Mouse (Mus musculus): ENCODE data around the gene Qrich1. TPM values are rescaled to one million over a fixed set of nuclear protein-coding genes. Genes with fewer than 3 reads are reported as not detected.
A peak's percentile ranks its signal among the peaks of the same experiment; 100 is the strongest.

Qrich1 gene
- polyA plus RNA-seq, 1 experiment from 2014 or later = 46.2 TPM

DNA sequence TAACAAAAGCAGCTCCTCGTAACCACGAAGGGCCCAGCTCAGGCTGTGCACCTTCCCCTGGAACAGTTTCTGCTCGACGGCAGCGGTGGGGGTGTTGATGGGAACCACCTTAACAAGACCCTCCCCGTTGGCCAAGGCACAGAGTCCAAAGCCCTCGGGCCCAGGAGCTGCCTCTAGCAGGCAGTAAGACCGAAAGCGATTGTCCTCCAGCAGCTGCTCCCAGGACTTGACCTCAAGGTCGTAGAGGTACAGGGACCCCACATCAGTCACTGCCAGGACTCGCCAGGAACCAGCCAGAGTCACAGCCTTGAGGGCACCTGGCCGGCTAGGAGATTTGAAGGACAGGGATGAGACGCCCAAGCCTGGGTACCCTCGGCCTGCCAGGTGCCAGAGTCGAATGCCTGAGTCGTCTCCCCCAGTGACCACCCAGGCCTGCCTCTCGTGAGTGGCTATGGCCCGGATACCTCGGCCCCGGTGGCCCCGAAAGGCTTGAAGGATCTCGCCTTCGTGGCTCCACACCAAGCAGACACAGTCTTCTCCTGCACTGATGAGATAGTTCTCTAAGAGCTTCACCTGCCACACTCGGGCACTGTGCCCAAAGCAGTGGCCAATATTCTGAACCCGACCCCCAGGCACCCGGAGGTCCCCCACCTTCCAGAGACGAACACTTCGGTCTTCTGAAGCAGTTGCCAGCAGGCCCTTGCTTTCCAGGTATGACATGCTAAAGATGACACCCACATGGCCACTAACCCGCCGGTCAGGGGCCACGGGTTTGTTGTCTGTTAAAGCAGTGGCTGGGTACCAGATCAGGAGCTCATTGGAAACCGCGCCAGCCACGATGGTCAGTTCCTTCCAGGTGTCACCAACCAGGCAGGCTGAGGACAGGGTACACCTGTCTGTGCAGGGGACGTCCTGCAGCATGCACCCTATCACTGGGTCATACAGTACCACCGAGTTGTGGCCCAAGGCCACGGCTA lies 59.0 kb downstream of the Qrich1 start:
- DNase-seq (no peak), ATAC-seq (ENCODE audit: low read depth) (no peak)
- Histone ChIP-seq H3K9ac (no peak overlapping the region), H3K4me2 (no peak overlapping the region), H3K4me3 (replicated peaks) (no peak overlapping the region), H3K27me3 (no peaks in the 10 kb centered on the region), H3K9me3 (replicated peaks) (no peaks in the 10 kb centered on the region), H3K36me3 (peaks cover 53% of the 10 kb centered on the region), H3K4me1 (replicated peaks) (peaks cover 47% of the 10 kb centered on the region), H3K27ac (no peak overlapping the region)
- 84% methylated on average over 37 of the region's 37 CpGs for WGBS (ENCODE audit: insufficient replicate concordance)

DNA sequence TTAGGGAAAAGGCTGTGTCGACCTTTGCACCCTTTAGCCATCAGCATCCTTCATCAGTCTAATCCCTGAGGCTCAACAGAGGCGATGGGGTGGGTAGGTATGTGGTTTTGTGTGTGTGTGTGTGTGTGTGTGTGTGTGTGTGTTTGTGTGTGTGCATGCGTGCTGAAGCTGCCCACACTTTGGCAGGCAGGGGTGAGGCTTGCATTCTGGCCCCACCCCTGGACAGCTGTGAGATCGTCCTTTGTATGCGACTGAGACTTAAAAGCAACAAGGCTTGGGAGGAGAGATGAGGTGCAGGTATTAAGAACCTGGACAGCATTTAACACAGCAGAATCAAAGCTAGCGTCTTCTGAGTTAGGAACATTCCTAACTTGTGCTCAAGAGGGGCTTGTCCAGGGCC lies 60.4 kb downstream of the Qrich1 start:
- WGBS (ENCODE audit: insufficient replicate concordance) = 66% methylated on average over 6 of the region's 6 CpGs
- peaks cover 40% of the 10 kb centered on the region for H3K36me3 ChIP-seq
- ATAC-seq (ENCODE audit: low read depth) (no peak), DNase-seq (no peak)
- peaks cover 40% of the 10 kb centered on the region for H3K4me1 ChIP-seq (replicated peaks)
- H3K9ac ChIP-seq = peak overlapping the region; percentile 83; the same call in 1 of the 2 replicates
- H3K27me3 ChIP-seq = no peaks in the 10 kb centered on the region
- no peak overlapping the region for H3K4me3 ChIP-seq (replicated peaks)
- no peaks in the 10 kb centered on the region for H3K9me3 ChIP-seq (replicated peaks)
- H3K27ac ChIP-seq = no peak overlapping the region
- H3K4me2 ChIP-seq = peak overlapping the region; percentile 88

DNA sequence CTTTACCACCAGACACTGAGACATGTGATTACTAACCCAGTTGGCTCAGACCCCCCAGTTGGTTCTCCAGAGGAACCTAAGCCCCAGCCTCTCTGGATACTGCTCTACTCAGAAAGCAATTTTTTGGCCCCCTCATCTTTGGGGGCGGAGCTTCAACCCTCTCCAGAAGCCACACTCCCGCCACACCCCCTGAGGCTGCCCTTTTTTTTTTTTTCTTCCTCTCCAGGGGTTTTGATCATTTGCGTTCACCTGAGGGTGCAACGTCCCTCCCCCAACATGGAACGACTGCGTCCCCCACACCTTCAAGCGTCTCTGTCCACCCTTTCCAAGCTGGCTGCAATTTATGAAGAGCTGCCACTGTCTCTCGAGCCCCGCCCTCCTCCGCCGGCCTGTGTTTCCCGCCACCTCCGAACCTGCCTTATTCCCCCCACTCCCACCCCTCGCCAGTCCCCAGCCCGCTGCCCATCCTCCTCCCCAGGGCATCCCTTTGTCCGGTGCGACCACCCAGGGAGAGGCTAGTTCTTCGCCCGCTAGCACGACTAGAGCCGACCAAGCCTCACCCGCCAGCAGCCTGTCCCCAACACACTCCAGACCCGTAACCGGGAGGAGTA lies 61.4 kb downstream of the Qrich1 start:
- peaks cover 30% of the 10 kb centered on the region for H3K36me3 ChIP-seq
- DNase-seq = peak; percentile 48
- peak overlapping the region; percentile 88 for H3K4me2 ChIP-seq
- no peaks in the 10 kb centered on the region for H3K27me3 ChIP-seq
- no peaks in the 10 kb centered on the region for H3K9me3 ChIP-seq (replicated peaks)
- no peak for ATAC-seq (ENCODE audit: low read depth)
- H3K4me1 ChIP-seq (replicated peaks) = peaks cover 40% of the 10 kb centered on the region
- H3K9ac ChIP-seq = peak overlapping the region; percentile 83
- peak overlapping the region; percentile 75 for H3K4me3 ChIP-seq (replicated peaks)
- peak overlapping the region; percentile 80 for H3K27ac ChIP-seq
- 1% methylated on average over 24 of the region's 24 CpGs for WGBS (ENCODE audit: insufficient replicate concordance)

- Histone ChIP-seq H3K36me3 (peaks cover 23% of the 10 kb centered on the region), H3K9ac (peak within 1 kb of the TSS; percentile 83), H3K27me3 (no peaks in the 10 kb centered on the region), H3K4me3 (replicated peaks) (peak within 1 kb of the TSS; percentile 75), H3K4me2 (peak within 1 kb of the TSS; percentile 88), H3K27ac (peak within 1 kb of the TSS; percentile 80), H3K9me3 (replicated peaks) (no peaks in the 10 kb centered on the region), H3K4me1 (replicated peaks) (peaks cover 37% of the 10 kb centered on the region)
- WGBS (ENCODE audit: insufficient replicate concordance) = 6% methylated on average over 51 of the region's 51 CpGs
- DNase-seq (peak; percentile 84), ATAC-seq (ENCODE audit: low read depth) (peak; percentile 91)
Observed at GRCm38 (mm10) chr9:108578545-108579343, 62.1 kb downstream of the Qrich1 start, which contains the start of gene Wdr6. Wdr6 (minus strand) TSS chr9:108578739.

DNA sequence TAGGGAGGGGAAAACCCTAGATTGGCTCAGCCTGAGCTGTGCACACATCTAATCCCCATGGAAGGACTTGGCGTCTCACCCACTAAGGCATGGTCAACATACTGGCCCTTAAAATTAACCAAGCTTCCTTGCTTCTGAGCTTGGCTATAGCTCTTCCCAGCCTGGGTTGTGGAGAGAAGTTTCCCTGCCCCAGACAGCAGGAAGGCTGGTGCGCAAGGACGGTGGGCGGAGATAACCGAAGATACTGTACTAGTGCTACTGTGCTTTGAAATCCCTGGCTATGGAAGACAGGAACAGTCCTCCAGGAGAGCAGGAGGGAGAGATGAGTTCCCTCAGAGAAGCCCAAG lies 62.7 kb downstream of the Qrich1 start:
- H3K27ac ChIP-seq = peak overlapping the region; percentile 80
- peaks cover 32% of the 10 kb centered on the region for H3K4me1 ChIP-seq (replicated peaks)
- peaks cover 20% of the 10 kb centered on the region for H3K36me3 ChIP-seq
- DNase-seq (no peak), ATAC-seq (ENCODE audit: low read depth) (no peak)
- peak overlapping the region; percentile 83 for H3K9ac ChIP-seq
- no peaks in the 10 kb centered on the region for H3K27me3 ChIP-seq
- H3K4me2 ChIP-seq = peak overlapping the region; percentile 88
- peak overlapping the region; percentile 75 for H3K4me3 ChIP-seq (replicated peaks)
- H3K9me3 ChIP-seq (replicated peaks) = no peaks in the 10 kb centered on the region
- WGBS (ENCODE audit: insufficient replicate concordance) = 63% methylated on average over 5 of the region's 5 CpGs

DNA sequence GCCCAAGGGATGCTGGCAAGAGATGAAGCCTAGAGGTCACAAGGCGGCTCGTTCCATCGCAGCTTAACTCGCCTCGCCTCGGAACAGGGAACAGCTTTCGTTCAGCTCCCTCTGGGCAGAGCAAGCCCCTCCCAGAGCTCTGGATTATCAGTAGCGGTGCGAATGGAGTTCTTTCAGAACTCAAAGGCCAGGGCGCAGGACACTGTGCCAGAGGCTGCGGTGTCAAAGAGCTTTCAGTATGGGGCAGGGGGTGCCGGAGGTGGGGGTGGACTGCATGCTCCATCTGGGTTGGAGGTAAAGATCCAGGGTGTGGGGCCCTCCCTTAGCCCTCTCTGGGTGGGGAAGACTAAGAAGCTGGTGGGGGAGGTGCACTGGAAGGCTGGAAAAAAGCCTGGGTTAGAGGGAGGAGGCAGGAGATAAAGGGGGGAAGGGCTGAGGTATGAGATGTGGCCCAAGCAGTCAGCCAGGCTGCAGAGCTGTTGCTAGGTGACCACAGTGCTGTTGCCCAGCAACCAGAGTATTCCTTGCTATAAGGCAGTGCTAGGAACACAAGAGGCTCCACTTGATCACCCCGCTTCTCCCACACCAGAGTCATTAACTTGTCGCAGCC lies 71.1 kb downstream of the Qrich1 start:
- Histone ChIP-seq H3K9me3 (replicated peaks) (no peaks in the 10 kb centered on the region), H3K9ac (no peak overlapping the region), H3K4me1 (replicated peaks) (peaks cover 14% of the 10 kb centered on the region), H3K4me3 (replicated peaks) (no peak overlapping the region), H3K36me3 (no peaks in the 10 kb centered on the region), H3K27me3 (no peaks in the 10 kb centered on the region), H3K27ac (no peak overlapping the region), H3K4me2 (peak overlapping the region; percentile 13; the same call in 1 of the 2 replicates)
- DNase-seq (no peak), ATAC-seq (ENCODE audit: low read depth) (0 out of 2 replicates have a peak, but pooled peaks have one; percentile 37)
- 32% methylated on average over 14 of the region's 14 CpGs for WGBS (ENCODE audit: insufficient replicate concordance)

GRCm38 (mm10) chr9:108589229-108589628 lies 72.6 kb downstream of the Qrich1 start:
- no peak overlapping the region for H3K9ac ChIP-seq
- no peaks in the 10 kb centered on the region for H3K9me3 ChIP-seq (replicated peaks)
- no peak overlapping the region for H3K27ac ChIP-seq
- H3K36me3 ChIP-seq = no peaks in the 10 kb centered on the region
- H3K4me2 ChIP-seq = no peak overlapping the region
- ATAC-seq (ENCODE audit: low read depth) (no peak), DNase-seq (no peak)
- peaks cover 14% of the 10 kb centered on the region for H3K4me1 ChIP-seq (replicated peaks)
- WGBS (ENCODE audit: insufficient replicate concordance) = 62% methylated on average over 5 of the region's 5 CpGs
- H3K4me3 ChIP-seq (replicated peaks) = no peak overlapping the region
- no peaks in the 10 kb centered on the region for H3K27me3 ChIP-seq

- Histone ChIP-seq H3K36me3 (no peaks in the 10 kb centered on the region), H3K4me1 (replicated peaks) (peaks cover 19% of the 10 kb centered on the region), H3K9ac (no peak overlapping the region), H3K4me2 (no peak overlapping the region), H3K4me3 (replicated peaks) (no peak overlapping the region), H3K27ac (no peak overlapping the region), H3K9me3 (replicated peaks) (no peaks in the 10 kb centered on the region), H3K27me3 (no peaks in the 10 kb centered on the region)
- ATAC-seq (ENCODE audit: low read depth) (no peak), DNase-seq (no peak)
- WGBS (ENCODE audit: insufficient replicate concordance) = 67% methylated on average over 4 of the region's 4 CpGs
Observed at GRCm38 (mm10) chr9:108591462-108591861, 74.9 kb downstream of the Qrich1 start.

GRCm38 (mm10) chr9:108594354-108594753 lies 77.7 kb downstream of the Qrich1 start:
- H3K4me1 ChIP-seq (replicated peaks) = peaks cover 21% of the 10 kb centered on the region
- H3K4me3 ChIP-seq (replicated peaks) = no peak overlapping the region
- DNase-seq (no peak), ATAC-seq (ENCODE audit: low read depth) (no peak)
- H3K36me3 ChIP-seq = no peaks in the 10 kb centered on the region
- no peak overlapping the region for H3K9ac ChIP-seq
- H3K27me3 ChIP-seq = peaks cover 9% of the 10 kb centered on the region
- 23% methylated on average over 3 of the region's 3 CpGs for WGBS (ENCODE audit: insufficient replicate concordance)
- H3K27ac ChIP-seq = no peak overlapping the region
- no peak overlapping the region for H3K4me2 ChIP-seq
- H3K9me3 ChIP-seq (replicated peaks) = no peaks in the 10 kb centered on the region

- DNase-seq = no peak
- peak; percentile 66 for ATAC-seq (ENCODE audit: low read depth)
- peaks cover 9% of the 10 kb centered on the region for H3K27me3 ChIP-seq
- H3K4me1 ChIP-seq (replicated peaks) = peaks cover 24% of the 10 kb centered on the region
- H3K4me2 ChIP-seq = peak within 1 kb of the TSS; percentile 82
- no peaks in the 10 kb centered on the region for H3K36me3 ChIP-seq
- no peak within 1 kb of the TSS for H3K27ac ChIP-seq
- H3K9me3 ChIP-seq (replicated peaks) = no peaks in the 10 kb centered on the region
- 6% methylated on average over 69 of the region's 69 CpGs for WGBS (ENCODE audit: insufficient replicate concordance)
- H3K9ac ChIP-seq = peak within 1 kb of the TSS; percentile 52
- H3K4me3 ChIP-seq (replicated peaks) = peak within 1 kb of the TSS; percentile 68
Observed at GRCm38 (mm10) chr9:108596998-108597764, 80.6 kb downstream of the Qrich1 start, which contains the start of gene P4htm. P4htm (minus strand) TSS chr9:108597667.

Measured in liver, embryonic 13.5 days (tissue).